Mouse (Mus musculus) hindbrain, embryonic 12.5 days (tissue): ENCODE data around the gene Rab20. TPM values are rescaled to one million over a fixed set of nuclear protein-coding genes. Genes with fewer than 3 reads are reported as not detected.

Experiments
- ATAC-seq: fragments of 200-750 bp; cut with Nextera tagmentation; 2 replicates; pipeline ENCODE4 v1.8.0; 2017; ENCODE audit warnings: moderate TSS enrichment; ENCODE audit not compliant: low FRiP score
- H3K27ac ChIP-seq: fragments of 300-500 bp; sonication (generic); 2 replicates; pipeline ENCODE4 v1.5.1; 2016; ENCODE audit warnings: mild to moderate bottlenecking
- H3K27me3 ChIP-seq: fragments of 300-500 bp; sonication (generic); 2 replicates; pipeline ENCODE4 v1.6.1; 2016; ENCODE audit warnings: mild to moderate bottlenecking
- H3K36me3 ChIP-seq: fragments of 300-500 bp; sonication (generic); 2 replicates; pipeline ENCODE4 v1.6.1; 2016; ENCODE audit warnings: mild to moderate bottlenecking
- H3K4me1 ChIP-seq: fragments of 300-500 bp; sonication (generic); 2 replicates; pipeline ENCODE4 v1.6.1; 2016
- H3K4me2 ChIP-seq: fragments of 300-500 bp; sonication (generic); replicated peaks from 2 replicates; pipeline ENCODE4 v1.6.1; 2016; ENCODE audit warnings: mild to moderate bottlenecking
- H3K4me3 ChIP-seq: fragments of 300-500 bp; sonication (generic); 2 replicates; pipeline ENCODE4 v1.5.1; 2016; ENCODE audit warnings: mild to moderate bottlenecking
- H3K9ac ChIP-seq: fragments of 300-500 bp; sonication (generic); 2 replicates; pipeline ENCODE4 v1.6.1; 2016; ENCODE audit warnings: mild to moderate bottlenecking, moderate library complexity
- H3K9me3 ChIP-seq: fragments of 300-500 bp; sonication (generic); replicated peaks from 2 replicates; pipeline ENCODE4 v1.6.1; 2016; ENCODE audit warnings: mild to moderate bottlenecking
- WGBS: fragments of 180-500 bp; shearing (Covaris S2); methylation state at CpG from one replicate; pipeline ENCODE4 v1.1.7; 2016; 5-methylcytosine and 5-hydroxymethylcytosine counted together
- polyA plus RNA-seq: library from polyadenylated mRNA; unstranded; fragments of >200 nt; fragmentation: Nextera tagmentation; extraction: Ambion mirVana; gene quantifications from 2 replicates; pipeline ENCODE4 v1.2.1, GENCODE M21; 2016

Gene Rab20
- polyA plus RNA-seq, 1 experiment from 2014 or later, result 1.6 TPM

DNA sequence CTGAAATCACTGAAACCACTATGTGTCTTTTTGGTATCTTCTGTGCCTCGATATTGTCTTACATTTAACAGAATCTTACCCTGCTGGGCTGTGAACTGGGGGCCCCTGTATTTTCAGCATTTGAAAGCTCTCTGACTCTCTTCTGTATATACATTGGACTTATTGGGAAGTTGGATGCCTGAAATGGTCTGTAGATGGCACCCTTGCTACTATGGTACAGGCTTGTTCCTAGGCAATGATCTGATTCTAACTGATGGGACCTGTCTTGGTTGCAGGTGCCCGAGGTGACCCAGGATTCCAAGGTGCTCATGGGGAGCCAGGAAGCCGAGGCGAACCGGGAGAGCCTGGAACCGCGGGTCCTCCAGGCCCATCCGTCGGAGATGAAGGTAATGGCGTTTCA, 63.4 kb downstream of the Rab20 start:
- H3K9ac ChIP-seq, result no peak overlapping the region
- H3K9me3 ChIP-seq, result no peaks in the 10 kb centered on the region
- no peak overlapping the region for H3K4me3 ChIP-seq
- no peak overlapping the region for H3K27ac ChIP-seq
- no peaks in the 10 kb centered on the region for H3K27me3 ChIP-seq
- ATAC-seq, result no peak
- no peaks in the 10 kb centered on the region for H3K36me3 ChIP-seq
- no peak overlapping the region for H3K4me2 ChIP-seq
- WGBS, result 88% methylated on average over 10 of the region's 10 CpGs
- H3K4me1 ChIP-seq, result peaks cover 27% of the 10 kb centered on the region

DNA sequence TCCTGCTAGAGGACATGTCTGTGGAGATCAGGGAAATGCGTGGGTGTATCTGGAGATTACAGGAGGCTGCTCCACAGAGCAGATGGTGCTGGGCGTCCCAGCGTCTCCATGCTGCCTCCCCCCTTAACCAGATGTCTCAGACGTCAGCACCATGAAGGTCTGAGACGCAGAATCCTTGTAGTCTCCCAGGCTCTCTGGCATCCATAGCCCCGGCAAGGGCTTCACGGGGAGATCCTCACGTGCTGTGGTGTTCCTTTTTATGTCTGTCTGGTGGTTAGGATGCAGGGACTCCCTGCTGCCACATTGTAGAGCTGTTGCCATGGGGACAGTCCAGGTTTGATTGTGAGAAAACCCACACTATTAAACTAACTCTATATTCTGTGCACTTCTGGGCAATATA, 64.2 kb downstream of the Rab20 start:
- Histone ChIP-seq H3K4me2 (no peak overlapping the region), H3K27me3 (no peaks in the 10 kb centered on the region), H3K4me1 (peaks cover 27% of the 10 kb centered on the region), H3K27ac (no peak overlapping the region), H3K36me3 (no peaks in the 10 kb centered on the region), H3K9ac (no peak overlapping the region), H3K4me3 (no peak overlapping the region), H3K9me3 (no peaks in the 10 kb centered on the region)
- 33% methylated on average over 8 of the region's 8 CpGs for WGBS
- peak; percentile 66 for ATAC-seq

DNA sequence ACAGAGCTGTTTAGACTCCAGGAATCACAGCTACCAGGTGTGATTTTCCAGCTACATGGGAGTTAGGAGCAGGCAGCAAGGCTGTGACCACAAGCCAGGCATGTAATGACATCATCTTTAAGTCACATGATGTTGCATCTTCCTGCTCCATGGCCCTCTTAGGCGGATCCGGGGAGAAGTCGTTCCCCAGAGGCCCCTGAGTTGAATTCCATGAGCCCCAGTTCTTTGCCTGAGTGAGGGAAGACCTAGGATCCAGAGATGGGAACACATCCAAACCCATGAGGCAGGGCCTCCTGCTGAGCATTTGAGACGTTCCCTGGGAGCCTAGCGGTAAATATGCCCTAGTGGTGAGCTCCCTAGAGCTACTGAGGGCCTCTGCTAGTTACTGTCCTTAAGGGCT, 66.1 kb downstream of the Rab20 start:
- 61% methylated on average over 5 of the region's 5 CpGs for WGBS
- no peaks in the 10 kb centered on the region for H3K9me3 ChIP-seq
- no peak for ATAC-seq
- H3K27ac ChIP-seq, result no peak overlapping the region
- no peaks in the 10 kb centered on the region for H3K36me3 ChIP-seq
- no peaks in the 10 kb centered on the region for H3K27me3 ChIP-seq
- peaks cover 27% of the 10 kb centered on the region for H3K4me1 ChIP-seq
- H3K4me2 ChIP-seq, result no peak overlapping the region
- no peak overlapping the region for H3K9ac ChIP-seq
- no peak overlapping the region for H3K4me3 ChIP-seq

DNA sequence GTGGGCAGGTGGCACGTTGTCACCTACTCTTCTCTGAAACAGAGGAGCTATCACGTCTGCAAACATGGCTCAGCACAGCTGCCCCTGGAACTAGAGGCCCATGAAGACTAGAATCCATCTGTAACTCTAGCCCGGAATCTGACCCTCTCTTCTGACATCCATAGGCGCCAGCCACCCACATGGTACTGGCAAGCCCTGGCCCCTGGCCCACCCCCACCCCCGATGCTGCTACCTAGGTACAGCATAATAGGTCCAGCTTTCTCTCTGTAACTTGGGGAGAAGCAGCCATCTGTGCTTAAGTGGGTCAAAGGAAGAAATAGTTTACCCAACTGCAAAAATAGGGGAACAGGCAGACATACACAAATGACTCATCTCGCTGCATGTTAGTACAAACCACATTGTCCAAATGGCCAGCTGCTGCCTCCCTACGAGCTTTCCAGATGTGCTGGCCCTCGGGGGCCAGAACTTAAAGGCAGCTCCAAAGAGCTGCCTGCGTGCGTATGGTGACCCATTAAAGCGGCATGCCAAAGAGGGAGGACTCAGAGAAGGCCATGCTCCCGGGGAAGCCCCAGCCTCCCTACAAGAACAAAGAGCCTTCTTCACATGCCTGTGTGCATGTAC, 66.9 kb downstream of the Rab20 start:
- H3K4me1 ChIP-seq, result peaks cover 27% of the 10 kb centered on the region
- ATAC-seq, result no peak
- no peaks in the 10 kb centered on the region for H3K27me3 ChIP-seq
- H3K9ac ChIP-seq, result peak overlapping the region; percentile 13; the same call in 1 of the 2 replicates
- H3K4me3 ChIP-seq, result no peak overlapping the region
- 52% methylated on average over 12 of the region's 12 CpGs for WGBS
- no peak overlapping the region; the same call in 1 of the 2 replicates for H3K27ac ChIP-seq
- no peaks in the 10 kb centered on the region for H3K9me3 ChIP-seq
- H3K4me2 ChIP-seq, result no peak overlapping the region
- no peaks in the 10 kb centered on the region for H3K36me3 ChIP-seq

DNA sequence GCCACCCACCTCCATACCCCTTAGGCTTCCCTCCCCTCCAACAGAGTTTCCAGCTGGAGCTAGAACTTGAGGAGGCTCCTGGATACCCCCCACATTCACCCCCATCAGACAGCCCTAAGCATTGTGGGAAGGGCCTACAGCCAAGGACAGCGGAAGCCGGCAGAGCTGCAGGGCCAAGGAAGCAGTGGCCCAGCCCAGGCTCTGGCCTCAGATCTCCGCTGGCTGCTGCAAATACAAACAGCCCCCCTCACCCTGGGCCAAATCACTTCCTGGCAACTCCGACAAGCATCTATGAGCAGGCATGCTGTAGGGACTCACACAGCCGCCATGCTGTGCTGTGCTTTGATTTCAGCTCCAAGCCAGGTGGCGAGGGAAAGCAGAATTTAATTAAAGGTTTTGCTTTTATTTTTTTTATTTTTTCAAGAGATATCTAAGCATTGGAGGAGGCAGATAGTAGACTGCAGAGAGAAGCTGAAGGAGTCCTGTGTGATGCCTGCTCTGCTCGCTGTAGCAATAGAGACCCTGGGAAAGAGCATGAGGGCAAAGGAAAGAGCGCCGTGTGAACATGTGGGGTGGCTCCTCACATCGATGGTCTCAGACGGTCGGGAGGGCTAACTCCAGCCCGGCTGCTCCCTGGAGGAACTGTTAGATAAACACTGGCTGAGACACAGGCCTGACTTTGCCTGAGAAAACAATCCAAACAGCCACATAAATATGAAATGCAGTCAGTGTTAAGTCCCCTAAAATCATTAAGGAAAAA, 72.6 kb downstream of the Rab20 start:
- Histone ChIP-seq H3K9me3 (no peaks in the 10 kb centered on the region), H3K4me1 (peaks cover 7% of the 10 kb centered on the region; the same call in 1 of the 2 replicates), H3K36me3 (no peaks in the 10 kb centered on the region), H3K9ac (no peak overlapping the region), H3K4me2 (no peak overlapping the region), H3K27ac (no peak overlapping the region), H3K27me3 (no peaks in the 10 kb centered on the region), H3K4me3 (no peak overlapping the region)
- WGBS, result 60% methylated on average over 13 of the region's 13 CpGs
- ATAC-seq, result no peak

DNA sequence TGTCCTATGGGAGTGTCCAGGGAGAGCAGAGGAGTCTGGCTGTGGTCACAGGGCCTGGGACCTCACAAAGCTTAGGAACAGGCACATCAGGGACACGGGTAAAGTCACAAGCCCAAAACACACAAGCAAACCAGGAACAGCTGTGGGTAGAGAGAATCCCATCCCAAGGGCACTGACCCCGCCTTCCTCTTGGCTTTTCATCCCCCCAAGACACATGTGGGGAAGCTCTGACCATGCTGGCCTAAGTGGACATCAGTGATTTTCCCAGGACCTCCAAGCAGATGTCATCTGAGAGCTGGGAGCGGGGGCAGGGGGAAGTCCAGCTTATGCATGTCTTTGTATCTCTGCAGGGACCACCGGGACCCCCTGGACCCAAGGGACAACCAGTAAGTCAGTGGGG, 73.9 kb downstream of the Rab20 start:
- WGBS, result 72% methylated on average over 4 of the region's 4 CpGs
- H3K36me3 ChIP-seq, result no peaks in the 10 kb centered on the region
- no peaks in the 10 kb centered on the region for H3K9me3 ChIP-seq
- ATAC-seq, result no peak
- no peak overlapping the region for H3K27ac ChIP-seq
- no peak overlapping the region for H3K4me3 ChIP-seq
- H3K27me3 ChIP-seq, result no peaks in the 10 kb centered on the region
- H3K4me2 ChIP-seq, result no peak overlapping the region
- peaks cover 13% of the 10 kb centered on the region; the same call in 1 of the 2 replicates for H3K4me1 ChIP-seq
- no peak overlapping the region for H3K9ac ChIP-seq

DNA sequence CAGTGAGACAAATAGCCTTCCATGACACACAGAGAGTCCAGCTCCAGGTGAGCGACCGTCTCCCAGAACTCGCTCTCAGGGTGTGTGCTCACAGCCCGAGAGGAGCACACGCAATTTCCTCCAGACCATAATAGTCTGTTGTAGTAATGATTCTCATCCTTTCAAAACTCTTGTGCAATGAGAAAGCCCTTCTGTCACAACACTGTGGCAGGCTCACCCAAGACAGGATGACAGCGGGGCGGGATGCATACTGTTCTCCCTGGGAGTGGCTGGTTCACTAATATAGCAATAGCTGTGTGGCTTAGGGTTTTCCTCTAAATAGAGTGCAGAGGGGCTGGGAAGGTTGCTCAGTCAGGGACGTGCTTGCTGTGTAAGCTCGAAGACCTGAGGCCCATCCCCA, 74.7 kb downstream of the Rab20 start:
- Histone ChIP-seq H3K36me3 (no peaks in the 10 kb centered on the region), H3K9ac (no peak overlapping the region), H3K27me3 (0 out of 2 replicates have a peak, but pooled peaks cover 1% of the 10 kb centered on the region), H3K4me1 (peaks cover 14% of the 10 kb centered on the region; the same call in 1 of the 2 replicates), H3K4me3 (no peak overlapping the region), H3K9me3 (no peaks in the 10 kb centered on the region), H3K27ac (no peak overlapping the region), H3K4me2 (no peak overlapping the region)
- no peak for ATAC-seq
- WGBS, result 92% methylated on average over 9 of the region's 9 CpGs

Other genes with a start within 250 kb of the Rab20 start
- gene Col4a2, start 165.9 kb downstream of the Rab20 start, polyA plus RNA-seq, result 74.6 and 82.2 TPM in 2 replicates
- 157 TPM in 2 replicates for gene Col4a1, start 165.9 kb downstream of the Rab20 start, polyA plus RNA-seq
- 109 and 121 TPM in 2 replicates for gene Naxd, start 18.8 kb upstream of the Rab20 start, polyA plus RNA-seq
- 17.9 and 20.6 TPM in 2 replicates for gene Cars2, start 72.1 kb upstream of the Rab20 start, polyA plus RNA-seq
- 53.4 and 57.5 TPM in 2 replicates for gene Ing1, start 76.9 kb upstream of the Rab20 start, polyA plus RNA-seq
- 99.9 and 110 TPM in 2 replicates for gene Ankrd10, start 157.0 kb upstream of the Rab20 start, polyA plus RNA-seq
- not detected in 2 replicates for gene 1700016D06Rik, start 222.4 kb upstream of the Rab20 start, polyA plus RNA-seq
- gene Arhgef7, start 249.0 kb upstream of the Rab20 start, polyA plus RNA-seq, result 73.9 and 85.1 TPM in 2 replicates